Mouse (Mus musculus): ENCODE data around the gene Taf6l.

Taf6l gene

DNA sequence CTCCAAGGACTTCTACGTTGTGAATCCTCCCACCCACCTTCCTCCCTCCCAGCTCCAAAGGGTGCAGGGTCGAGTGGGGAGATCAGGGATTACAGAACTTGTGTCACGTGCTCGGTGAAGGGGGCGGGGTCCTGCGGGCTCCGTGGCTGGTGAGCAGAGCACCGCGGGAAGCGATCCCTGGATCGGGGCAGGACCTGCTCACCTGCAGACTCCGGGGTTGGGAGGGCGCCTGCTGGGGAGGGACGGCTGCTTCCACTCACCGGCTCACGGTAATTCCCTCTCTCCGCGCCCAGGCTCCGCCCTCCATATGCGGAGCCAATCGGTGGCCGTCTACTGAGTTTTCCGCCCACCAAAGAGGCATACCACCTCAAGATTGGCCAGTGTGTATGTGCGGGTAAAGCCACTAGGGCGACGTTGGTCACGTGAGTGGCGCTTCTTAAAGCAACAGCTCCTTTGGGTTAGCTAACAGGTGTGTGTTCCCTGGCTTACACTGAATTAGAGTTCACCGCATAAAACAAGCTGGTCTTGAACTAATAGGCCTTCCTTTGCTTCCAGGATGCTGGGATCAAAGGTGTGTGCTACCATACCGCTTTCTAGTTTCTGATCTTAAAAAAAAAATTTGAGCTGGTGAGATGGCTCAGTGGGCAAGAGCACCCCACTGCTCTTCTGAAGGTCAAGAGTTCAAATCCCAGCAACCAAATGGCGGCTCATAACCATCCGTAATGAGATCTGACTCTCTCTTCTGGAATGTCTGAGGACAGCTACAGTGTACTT, at the start of gene Taf6l:
Gene Taf6l (minus strand): TSS at position 410 of the 774 bp plus-strand sequence.
- peak; percentile 99 for DNase-seq

GRCm38 (mm10) chr19:8832971-8833370, 46.8 kb upstream of the Taf6l start:
- DNase-seq = no peak

DNA sequence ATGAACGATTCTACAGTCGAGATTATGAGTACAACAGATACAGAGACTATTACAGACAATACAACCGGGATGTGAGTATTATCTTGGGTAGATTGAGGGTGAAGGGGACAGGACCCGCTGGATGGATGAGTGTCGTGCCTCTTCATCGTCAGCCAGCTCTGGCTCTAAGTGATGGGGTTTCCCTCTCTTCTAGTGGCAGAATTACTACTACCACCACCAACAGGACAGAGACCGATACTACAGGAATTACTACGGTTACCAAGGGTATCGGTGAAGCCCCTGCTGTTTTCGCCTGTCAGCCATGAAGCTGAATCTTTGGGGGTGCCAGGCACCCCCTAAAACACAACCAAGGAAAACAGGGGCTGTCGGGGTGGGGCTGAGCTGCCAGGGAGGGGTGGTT, 45.0 kb upstream of the Taf6l start:
- DNase-seq = no peak

- DNase-seq = no peak
Observed at GRCm38 (mm10) chr19:8830664-8831063, 44.4 kb upstream of the Taf6l start.

- DNase-seq = peak; percentile 38
Observed at GRCm38 (mm10) chr19:8829660-8830059, 43.4 kb upstream of the Taf6l start, which contains the start of gene AC129217.1. AC129217.1 (plus strand) TSS chr19:8829773.

DNA sequence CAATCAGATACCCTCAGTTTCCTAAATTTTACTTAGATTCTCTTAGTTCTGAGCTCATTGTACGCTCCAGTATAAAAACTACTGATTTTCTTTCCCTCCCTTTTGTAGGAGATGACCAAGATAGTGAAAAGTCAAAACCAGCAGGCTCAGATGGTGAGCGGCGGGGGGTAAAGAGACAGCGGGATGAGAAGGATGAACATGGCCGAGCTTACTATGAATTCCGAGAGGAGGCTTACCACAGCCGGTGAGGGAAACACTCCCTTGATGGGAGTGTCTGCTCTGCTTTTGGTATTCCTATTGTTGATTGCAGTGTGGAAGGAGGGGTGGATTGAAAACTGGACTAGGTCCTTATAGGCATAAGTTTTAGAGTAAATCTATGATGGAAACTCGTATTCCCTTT, 36.5 kb upstream of the Taf6l start:
- DNase-seq = no peak

DNA sequence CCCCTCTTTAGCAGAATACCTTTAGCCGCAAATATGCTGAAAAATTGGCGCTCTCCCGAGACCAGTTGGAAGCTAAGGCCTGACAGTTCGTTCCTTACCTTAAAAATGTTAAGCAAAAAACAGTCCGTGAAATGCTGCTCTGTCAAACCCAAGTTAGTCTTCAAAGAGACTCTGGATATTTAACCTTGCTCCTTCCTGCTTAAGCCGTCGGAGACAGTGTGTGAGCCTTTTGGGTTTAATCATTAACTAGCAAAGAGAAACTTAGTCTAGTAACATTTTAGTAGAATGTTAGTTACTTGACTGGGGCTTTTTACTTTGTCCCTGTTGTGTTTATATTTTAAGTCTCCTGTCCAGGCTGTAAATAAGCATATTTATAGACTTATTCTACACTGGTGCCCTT, 34.9 kb upstream of the Taf6l start:
- no peak for DNase-seq

DNA sequence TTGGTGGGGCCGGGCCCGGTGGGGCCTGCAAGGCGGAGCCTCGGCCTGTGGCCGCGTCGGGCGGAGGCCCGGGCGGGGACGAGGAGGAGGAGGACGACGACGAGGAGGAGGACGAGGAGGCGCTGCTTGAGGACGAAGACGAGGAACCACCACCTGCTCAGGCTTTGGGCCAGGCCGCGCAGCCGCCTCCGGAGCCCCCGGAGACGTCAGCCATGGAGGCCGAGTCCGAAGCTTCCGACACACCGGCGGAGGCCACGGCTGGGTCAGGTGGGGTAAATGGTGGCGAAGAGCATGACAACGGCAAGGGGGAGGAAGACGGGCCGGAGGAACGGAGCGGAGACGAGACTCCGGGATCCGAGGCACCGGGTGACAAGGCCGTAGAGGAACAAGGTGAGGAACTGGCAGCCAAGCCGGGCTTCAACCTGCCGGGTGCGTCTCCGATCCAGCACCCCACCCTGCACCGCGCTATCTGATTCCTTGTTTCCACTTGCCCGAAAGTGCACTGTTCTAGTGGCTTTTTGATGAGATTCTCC, 34.3 kb upstream of the Taf6l start:
- peak; percentile 28 for DNase-seq

DNA sequence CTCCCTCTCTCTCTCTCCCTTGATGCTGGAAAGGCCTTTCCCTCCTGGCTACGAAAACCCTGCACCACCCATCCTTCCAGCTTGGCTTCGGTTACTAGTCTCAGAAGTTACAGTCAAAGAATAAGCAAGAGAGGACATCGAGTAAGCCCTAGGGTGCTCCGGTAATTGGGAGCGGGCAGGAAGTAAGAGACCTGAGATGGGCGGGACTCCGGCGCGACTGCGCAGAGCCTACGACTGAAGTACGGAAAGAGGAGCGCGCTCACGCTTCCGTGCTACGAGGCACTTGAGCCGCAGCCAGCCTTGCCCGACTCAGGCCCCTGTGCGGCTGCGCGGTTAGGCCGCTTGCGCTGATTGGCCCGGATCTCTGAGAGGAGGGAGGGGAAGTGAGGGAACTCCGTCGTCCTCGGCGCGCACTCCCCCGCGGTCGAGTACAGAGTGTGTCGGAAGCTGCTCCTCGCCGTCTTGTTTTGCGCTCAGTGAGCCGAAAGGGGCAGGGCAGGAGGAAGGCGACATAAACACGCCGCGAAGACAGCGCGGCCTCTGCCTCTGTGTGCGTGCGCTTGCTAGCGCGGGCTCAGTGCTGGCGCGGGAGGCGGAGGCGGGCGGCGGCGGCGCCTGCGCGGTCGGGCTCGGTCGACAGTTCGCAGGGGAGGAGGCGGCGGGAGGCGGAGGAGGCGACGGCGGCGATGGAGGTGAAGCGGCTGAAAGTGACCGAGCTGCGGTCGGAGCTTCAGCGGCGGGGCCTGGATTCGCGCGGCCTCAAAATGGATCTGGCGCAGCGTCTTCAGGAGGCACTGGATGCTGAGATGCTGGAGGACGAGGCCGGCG, 33.6 kb upstream of the Taf6l start, which contains the start of gene Hnrnpul2:
Gene Hnrnpul2 (plus strand): TSS at position 415 of the 828 bp plus-strand sequence.
- DNase-seq = peak; percentile 99

- peak; percentile 99 for DNase-seq
Observed at GRCm38 (mm10) chr19:8818801-8819595, 32.8 kb upstream of the Taf6l start, which contains the start of gene Ttc9c. Ttc9c (minus strand) TSS chr19:8819333.

- no peak for DNase-seq
Observed at GRCm38 (mm10) chr19:8818301-8818798, 32.1 kb upstream of the Taf6l start.

GRCm38 (mm10) chr19:8817001-8817400, 30.8 kb upstream of the Taf6l start:
- DNase-seq = no peak

DNA sequence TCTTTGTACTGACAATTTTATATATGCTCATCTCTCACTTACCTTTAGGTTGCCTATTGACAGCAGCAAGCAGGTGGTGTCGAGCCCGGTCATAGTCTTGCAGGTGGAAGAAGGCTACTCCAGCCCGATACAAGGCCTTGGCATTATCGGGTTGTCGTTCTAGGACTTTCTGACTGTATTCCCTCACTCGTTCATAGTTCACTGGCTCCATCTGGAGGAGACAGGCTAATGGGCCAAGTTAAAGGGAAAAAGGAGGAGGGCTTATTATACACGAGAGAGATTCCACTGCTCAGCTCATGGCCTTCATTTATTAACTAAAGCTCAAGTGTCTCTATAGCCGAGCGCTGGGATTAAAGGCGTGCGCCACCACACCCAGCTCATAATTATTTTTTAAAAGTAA, 29.6 kb upstream of the Taf6l start:
- DNase-seq = no peak

DNA sequence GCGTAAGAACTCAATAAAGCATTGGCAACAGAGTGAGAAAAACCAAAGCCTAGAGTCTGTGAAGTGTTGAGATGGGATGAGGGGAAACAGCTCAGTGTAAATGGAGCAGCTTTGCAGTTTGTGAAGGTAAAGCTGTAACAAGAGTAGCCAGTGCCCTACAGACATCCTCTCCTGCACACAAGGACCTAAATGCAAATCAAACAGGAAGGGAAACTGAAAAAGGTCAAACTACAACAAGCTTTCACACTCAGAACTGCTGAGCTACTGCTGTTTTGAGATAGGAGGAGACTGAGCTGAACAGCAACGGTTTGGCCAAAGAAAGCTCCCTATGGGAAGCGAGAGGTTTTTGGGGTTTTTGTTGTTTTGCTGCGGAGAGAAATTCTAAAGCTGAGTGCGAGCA, 20.6 kb upstream of the Taf6l start:
- no peak for DNase-seq

GRCm38 (mm10) chr19:8803879-8804660, 17.9 kb upstream of the Taf6l start:
- no peak for DNase-seq

DNA sequence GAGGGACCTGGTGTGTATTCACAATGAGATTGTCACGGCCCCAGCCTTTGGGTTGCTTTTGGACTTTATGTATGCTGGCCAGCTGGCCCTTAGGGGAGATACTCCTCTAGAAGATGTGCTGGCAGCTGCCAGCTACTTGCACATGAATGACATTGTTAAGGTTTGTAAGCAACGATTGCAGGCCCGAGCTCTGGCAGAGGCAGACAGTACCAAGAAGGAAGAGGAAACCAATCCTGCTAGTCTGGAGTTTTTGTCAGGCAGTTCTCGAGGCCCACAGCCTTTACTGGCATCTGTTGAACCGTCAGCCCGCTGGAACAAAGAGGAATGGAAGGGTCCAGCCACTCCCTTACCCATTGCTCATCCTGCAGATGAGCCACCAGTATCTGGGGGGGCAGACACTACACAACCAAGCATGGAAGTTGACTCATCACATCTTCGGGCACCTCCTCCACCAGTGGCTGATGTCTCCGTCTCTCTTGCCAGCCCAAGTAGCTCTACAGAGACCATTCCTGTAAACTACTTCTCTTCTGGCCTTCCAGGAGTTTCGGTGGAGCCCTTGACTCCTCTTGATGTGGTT, 17.1 kb upstream of the Taf6l start:
- DNase-seq = no peak

GRCm38 (mm10) chr19:8802130-8802821, 16.1 kb upstream of the Taf6l start, which contains the start of gene Zbtb3:
Zbtb3 (plus strand) TSS chr19:8802555.
- DNase-seq = peak; percentile 99

- no peak for DNase-seq
Observed at GRCm38 (mm10) chr19:8798947-8799315, 12.7 kb upstream of the Taf6l start.

GRCm38 (mm10) chr19:8798264-8798946, 12.2 kb upstream of the Taf6l start, which contains the start of gene Polr2g:
Polr2g (minus strand) TSS chr19:8798577.
- DNase-seq = peak; percentile 96

DNA sequence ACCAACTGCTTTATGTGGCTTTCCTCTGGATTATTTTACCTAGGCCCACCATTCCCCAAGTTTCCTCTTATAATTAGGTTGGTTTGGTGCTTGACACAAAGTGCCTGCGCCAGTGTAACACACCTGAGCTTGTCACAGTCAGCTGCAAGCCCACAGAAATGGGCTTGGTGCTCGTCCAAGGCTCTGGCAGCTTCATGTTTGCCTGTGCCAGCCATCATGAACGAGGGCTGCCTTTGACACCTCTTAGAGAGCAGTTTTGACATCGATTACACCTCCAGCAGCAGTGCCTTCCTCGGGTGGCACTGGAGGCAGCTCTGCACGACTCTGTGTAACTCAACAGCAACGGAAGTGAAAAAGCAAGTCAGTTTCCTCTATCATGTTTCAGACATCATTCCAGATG, 4.0 kb upstream of the Taf6l start:
- no peak for DNase-seq
